Mouse (Mus musculus): ENCODE results near the gene Rp2.

The Rp2 gene

DNA sequence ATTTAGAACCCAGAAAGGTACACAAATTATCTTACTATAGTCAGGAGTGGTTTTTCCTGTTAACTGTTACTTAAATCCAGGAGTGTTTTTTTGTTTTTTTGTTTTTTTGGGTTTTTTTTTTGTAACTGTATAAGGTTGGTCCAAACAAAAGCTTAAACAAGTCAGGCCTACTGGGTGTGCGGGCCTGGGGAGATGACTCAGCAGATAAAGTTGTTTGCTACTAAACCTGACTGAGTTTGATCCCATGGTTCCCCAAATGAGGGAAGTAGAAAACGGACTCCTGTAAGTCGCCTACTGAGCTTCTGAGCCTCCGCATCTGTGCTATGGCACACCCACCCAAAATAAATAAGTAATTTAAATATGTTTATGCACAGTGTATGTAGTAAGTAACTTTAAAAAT, 55.3 kb downstream of the Rp2 start:
- no peak for DNase-seq (ENCODE audit: extremely low read depth, insufficient read length, low spot score)

GRCm38 (mm10) chrX:20425140-20425838, 61.0 kb downstream of the Rp2 start, which contains the start of gene Jade3:
Jade3 (plus strand) TSS chrX:20425688.
- DNase-seq (ENCODE audit: extremely low read depth, insufficient read length, low spot score) = peak; percentile 92

DNA sequence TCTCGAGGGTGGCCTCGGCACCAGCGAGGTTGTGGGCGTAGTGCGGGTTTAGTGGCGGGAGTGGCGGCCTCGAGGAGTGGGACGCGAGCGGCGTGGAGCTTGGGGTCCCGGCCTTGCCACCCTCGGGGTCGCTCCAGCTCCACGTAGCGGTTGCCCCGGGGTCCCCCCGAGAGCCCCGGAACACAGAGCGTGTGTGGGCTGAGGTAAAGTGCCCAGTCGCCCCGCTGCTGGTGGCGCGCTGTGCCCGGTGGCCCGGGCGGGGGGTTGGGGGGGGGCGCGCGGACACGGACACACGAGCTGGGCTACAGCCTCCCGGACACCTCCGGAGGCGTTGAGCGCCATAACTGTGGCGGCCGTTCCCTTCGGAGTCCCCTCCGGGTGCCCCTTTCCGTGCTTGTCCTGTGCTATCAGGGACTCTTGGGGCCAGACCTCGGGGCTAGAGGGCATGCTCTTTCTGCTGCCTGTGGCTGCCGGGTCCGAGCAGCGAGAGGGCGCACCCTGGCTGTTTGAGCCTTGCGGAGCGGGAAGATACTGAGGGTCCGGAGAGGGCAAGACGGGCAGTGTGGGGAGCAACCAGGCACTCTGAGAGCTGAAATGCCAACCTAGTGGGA, 61.7 kb downstream of the Rp2 start:
- peak; percentile 61 for DNase-seq (ENCODE audit: extremely low read depth, insufficient read length, low spot score)

All from 3134 (cell line).